Mouse (Mus musculus) kidney, postnatal 25 days (tissue): ENCODE measurements around the gene Spint1.

Source experiments
- DNase-seq, 2 experiments: peaks; one replicate each; pipeline ENCODE4 v3.0.0; 2021; ENCODE audit warnings: mixed read lengths in 2 of 2

Spint1 gene

DNA sequence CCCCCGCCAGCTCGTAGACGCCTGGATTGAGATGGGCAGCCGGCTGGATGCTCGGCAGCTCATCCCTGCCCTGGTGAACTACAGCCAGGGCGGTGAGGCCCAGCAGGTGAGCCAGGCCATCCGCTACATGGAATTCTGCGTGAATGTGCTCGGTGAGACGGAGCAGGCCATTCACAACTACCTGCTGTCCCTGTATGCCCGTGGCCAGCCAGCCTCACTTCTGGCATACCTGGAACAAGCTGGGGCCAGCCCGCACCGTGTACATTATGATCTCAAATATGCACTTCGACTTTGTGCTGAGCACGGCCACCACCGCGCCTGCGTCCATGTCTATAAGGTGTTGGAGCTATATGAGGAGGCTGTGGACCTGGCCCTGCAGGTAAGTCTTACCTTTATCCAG, 57.2 kb downstream of the Spint1 start:
- DNase-seq = peak in 1 of 2 experiments; percentile 36

- no peak for DNase-seq
Observed at GRCm38 (mm10) chr2:119296756-119297155, 59.6 kb downstream of the Spint1 start.

DNA sequence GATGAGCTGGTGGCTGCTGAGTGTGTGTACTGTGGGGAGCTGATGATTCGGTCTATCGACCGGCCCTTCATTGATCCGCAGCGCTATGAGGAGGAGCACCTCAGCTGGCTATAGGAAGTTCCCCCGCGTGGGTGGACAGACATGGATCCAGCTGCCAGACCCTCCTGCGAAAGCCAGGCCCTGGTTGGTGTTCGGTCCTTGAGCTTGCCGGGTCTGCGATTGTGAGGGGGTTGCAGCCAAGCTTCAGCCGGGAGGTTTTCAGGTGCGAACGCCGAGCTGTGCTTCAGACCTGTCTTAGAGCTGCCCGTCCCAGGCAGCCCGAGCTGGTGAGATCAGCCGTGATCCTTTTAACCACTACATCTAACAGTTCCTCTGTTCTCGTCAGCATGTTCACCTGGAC, 60.3 kb downstream of the Spint1 start:
- no peak for DNase-seq

- peak; percentile 79 to 86 for DNase-seq
Observed at GRCm38 (mm10) chr2:119298330-119298729, 61.2 kb downstream of the Spint1 start.

- peak in 1 of 2 experiments; percentile 15 for DNase-seq
Observed at GRCm38 (mm10) chr2:119298839-119299238, 61.7 kb downstream of the Spint1 start.
